Mouse (Mus musculus) liver, adult 2 months (tissue): ENCODE measurements at regions not wholly inside any gene's neighbourhood (a gene's known extent, or its start where the extent isn't known, plus 50 kb on each side); places are given as distances from the start of the nearest gene placed in this dataset.

ENCODE experiments used
- DNase-seq: peaks from one replicate; pipeline ENCODE4 v3.0.0-alpha.2; 2011; ENCODE audit warnings: low read depth, low spot score; ENCODE audit errors: extremely low read depth
- H3K27ac ChIP-seq: fragments of 200-500 bp; replicated peaks from 2 replicates; pipeline ENCODE4 v1.5.1; 2012; ENCODE audit warnings: low read depth, mild to moderate bottlenecking, control low read depth, inconsistent platforms, low read length; ENCODE audit not compliant: insufficient read depth
- H3K27me3 ChIP-seq: fragments of 200-500 bp; 2 replicates; pipeline ENCODE4 v1.6.1; 2012; ENCODE audit warnings: mild to moderate bottlenecking, moderate library complexity, low read length, inconsistent platforms; ENCODE audit not compliant: control insufficient read depth, insufficient read depth
- H3K36me3 ChIP-seq: fragments of 200-500 bp; 2 replicates; pipeline ENCODE4 v1.6.1; 2012; ENCODE audit warnings: low read length, inconsistent platforms; ENCODE audit not compliant: control insufficient read depth, insufficient read depth
- H3K4me1 ChIP-seq: fragments of 200-500 bp; 2 replicates; pipeline ENCODE4 v1.6.1; 2011; ENCODE audit warnings: low read length; ENCODE audit not compliant: control insufficient read depth, insufficient read depth
- H3K4me3 ChIP-seq: fragments of 200-500 bp; 2 replicates; pipeline ENCODE4 v1.5.1; 2011; ENCODE audit warnings: low read depth, mild to moderate bottlenecking, control low read depth, low read length, moderate library complexity; ENCODE audit not compliant: insufficient read depth
- H3K79me2 ChIP-seq: fragments of 200-500 bp; 2 replicates; pipeline ENCODE4 v1.6.1; 2012; ENCODE audit warnings: inconsistent platforms, mild to moderate bottlenecking, low read length, moderate library complexity; ENCODE audit not compliant: control insufficient read depth, insufficient read depth
- H3K9ac ChIP-seq: fragments of 200-500 bp; 2 replicates; pipeline ENCODE4 v1.6.1; 2012; ENCODE audit warnings: low read depth, mild to moderate bottlenecking, control low read depth, inconsistent platforms, low read length
- CTCF ChIP-seq: fragments of 200-500 bp; IDR thresholded peaks from 2 replicates; pipeline ENCODE4 v1.5.1; 2011; ENCODE audit warnings: low read depth, low read length, control low read depth
- POLR2A ChIP-seq: fragments of 200-500 bp; IDR thresholded peaks from 2 replicates; pipeline ENCODE4 v1.6.1; 2011; ENCODE audit warnings: low read length, control low read depth; ENCODE audit not compliant: insufficient read depth; ENCODE audit errors: extremely low read depth
- WGBS: fragments of 180-500 bp; shearing (Covaris S2); methylation state at CpG from one replicate; pipeline ENCODE4 v1.1.7; 2018; 5-methylcytosine and 5-hydroxymethylcytosine counted together

- TF ChIP-seq CTCF = no peak
- TF ChIP-seq POLR2A = no peak
- H3K9ac ChIP-seq = no peak overlapping the region
- H3K4me1 ChIP-seq = no peaks in the 10 kb centered on the region
- no peak for DNase-seq
- no peaks in the 10 kb centered on the region for H3K36me3 ChIP-seq
- 87% methylated on average over 7 of the region's 7 CpGs for WGBS
- H3K27ac ChIP-seq = no peak overlapping the region
- no peaks in the 10 kb centered on the region for H3K27me3 ChIP-seq
- no peak overlapping the region for H3K4me3 ChIP-seq
- H3K79me2 ChIP-seq = no peaks in the 10 kb centered on the region
Measured at GRCm38 (mm10) chr2:124792633-124793036, 275.3 kb upstream of the Slc24a5 start.

DNA sequence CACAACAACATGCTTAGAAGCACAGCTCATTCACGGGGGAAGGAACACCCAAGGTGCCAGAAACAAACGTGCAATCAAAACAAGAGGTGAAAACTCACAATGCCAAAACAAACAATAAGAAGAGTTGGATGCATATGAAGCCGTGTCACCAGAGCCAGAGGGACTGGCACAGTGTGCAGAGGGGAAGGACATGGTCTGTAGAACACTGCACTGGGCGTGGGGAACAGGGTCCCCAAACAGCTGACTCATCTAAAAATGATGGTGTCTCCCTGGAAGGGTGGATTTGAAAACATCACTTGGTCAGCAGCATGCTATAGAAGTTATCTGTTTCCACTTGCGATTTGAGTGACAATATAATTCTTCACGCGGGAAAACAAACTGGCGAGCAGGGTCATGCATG, 256.2 kb upstream of the Slc24a5 start:
- H3K27ac ChIP-seq = no peak overlapping the region
- H3K36me3 ChIP-seq = no peaks in the 10 kb centered on the region
- no peak for DNase-seq
- TF ChIP-seq CTCF (no peak), POLR2A (no peak)
- H3K27me3 ChIP-seq = no peaks in the 10 kb centered on the region
- WGBS = 70% methylated on average over 8 of the region's 8 CpGs
- no peak overlapping the region for H3K4me3 ChIP-seq
- H3K4me1 ChIP-seq = no peaks in the 10 kb centered on the region
- H3K9ac ChIP-seq = no peak overlapping the region
- H3K79me2 ChIP-seq = no peaks in the 10 kb centered on the region

DNA sequence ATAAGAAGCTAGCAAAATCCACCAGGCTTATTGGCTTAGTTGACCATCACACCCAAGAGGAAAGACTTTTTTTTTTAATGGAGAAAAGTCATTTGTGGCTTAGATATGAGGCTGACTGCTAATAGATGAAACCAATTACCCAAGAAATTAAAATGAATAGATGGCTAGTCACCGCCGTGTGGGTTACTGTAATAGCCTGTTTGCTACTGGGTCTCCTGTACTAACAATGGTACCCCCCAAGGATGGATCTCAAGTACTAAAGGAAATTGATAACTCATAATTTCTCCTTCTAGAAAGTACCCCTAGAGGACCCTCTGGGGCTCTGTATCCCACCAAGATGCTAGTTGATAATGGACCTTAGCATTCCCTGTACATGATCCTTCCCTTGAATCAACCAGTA, 251.1 kb upstream of the Slc24a5 start:
- no peaks in the 10 kb centered on the region for H3K4me1 ChIP-seq
- H3K9ac ChIP-seq = no peak overlapping the region
- no peak for DNase-seq
- TF ChIP-seq POLR2A = no peak
- TF ChIP-seq CTCF = no peak
- H3K4me3 ChIP-seq = no peak overlapping the region
- H3K27me3 ChIP-seq = no peaks in the 10 kb centered on the region
- no peak overlapping the region for H3K27ac ChIP-seq
- H3K36me3 ChIP-seq = no peaks in the 10 kb centered on the region
- WGBS = 98% methylated on average over 2 of the region's 2 CpGs
- no peaks in the 10 kb centered on the region for H3K79me2 ChIP-seq

DNA sequence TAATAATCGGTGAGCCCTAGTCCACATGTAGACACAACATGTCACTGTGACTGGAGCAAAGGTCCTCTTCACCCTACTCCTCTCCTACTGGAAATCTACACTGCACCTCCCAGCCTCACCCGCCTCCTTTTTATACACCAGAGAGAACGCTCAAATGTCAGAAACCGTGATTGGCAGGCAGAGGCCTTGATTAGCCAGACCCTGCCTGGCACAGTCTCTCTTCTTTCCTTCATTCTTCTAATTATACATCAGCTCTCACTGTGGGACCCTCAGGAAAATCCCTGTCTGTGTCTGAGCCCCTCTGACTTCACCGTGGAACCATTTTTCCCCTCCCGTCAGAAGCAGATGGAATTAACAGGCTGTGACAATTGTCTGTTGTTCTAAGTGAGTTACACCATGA, 248.1 kb upstream of the Slc24a5 start:
- Histone ChIP-seq H3K79me2 (no peaks in the 10 kb centered on the region), H3K27me3 (no peaks in the 10 kb centered on the region), H3K36me3 (no peaks in the 10 kb centered on the region), H3K9ac (no peak overlapping the region), H3K4me3 (no peak overlapping the region), H3K27ac (no peak overlapping the region), H3K4me1 (no peaks in the 10 kb centered on the region)
- no peak for DNase-seq
- 91% methylated on average over 6 of the region's 6 CpGs for WGBS
- no peak for TF ChIP-seq CTCF
- TF ChIP-seq POLR2A = no peak

DNA sequence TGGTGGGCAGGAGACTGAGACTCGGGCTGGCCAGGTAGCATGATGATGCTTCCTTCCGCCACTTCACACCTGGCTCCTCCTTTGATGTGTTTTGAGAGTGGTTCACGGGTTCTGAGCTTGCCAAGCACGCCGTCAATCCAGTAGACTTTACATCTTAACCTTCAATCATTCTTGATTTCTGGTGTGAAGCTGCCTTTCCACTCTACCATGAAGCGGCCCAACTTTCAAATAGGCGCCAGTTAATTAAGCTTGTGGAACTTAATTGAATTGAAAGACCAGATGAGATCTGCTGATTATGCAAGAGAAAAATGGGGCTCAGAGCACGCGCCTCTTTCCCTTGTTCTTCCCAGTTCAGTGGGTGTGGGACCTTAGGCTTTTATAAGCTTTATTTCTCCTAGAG, 247.1 kb upstream of the Slc24a5 start:
- H3K27ac ChIP-seq = no peak overlapping the region
- H3K9ac ChIP-seq = no peak overlapping the region
- no peak overlapping the region for H3K4me3 ChIP-seq
- DNase-seq = no peak
- H3K4me1 ChIP-seq = no peaks in the 10 kb centered on the region
- no peaks in the 10 kb centered on the region for H3K36me3 ChIP-seq
- TF ChIP-seq CTCF (no peak), POLR2A (no peak)
- H3K27me3 ChIP-seq = no peaks in the 10 kb centered on the region
- WGBS = 93% methylated on average over 9 of the region's 9 CpGs
- no peaks in the 10 kb centered on the region for H3K79me2 ChIP-seq

DNA sequence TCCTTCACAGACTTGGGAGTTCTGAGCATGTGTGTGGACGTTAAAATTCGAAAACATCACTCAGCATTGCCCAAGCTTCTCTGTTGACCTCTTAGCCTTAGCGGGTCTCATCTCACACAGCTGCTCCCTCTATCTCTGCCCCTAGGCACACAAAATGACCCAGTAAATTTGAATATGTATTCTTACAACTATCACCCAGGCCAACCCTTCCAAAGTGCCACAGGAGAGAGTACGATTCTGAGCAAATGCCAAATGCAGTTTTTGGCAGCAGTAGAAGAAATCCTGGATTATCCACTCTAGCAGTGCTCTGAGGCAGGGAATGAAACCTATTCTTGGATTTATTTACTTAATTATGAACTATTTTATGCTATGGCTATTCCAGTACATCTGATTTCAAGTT, 246.6 kb upstream of the Slc24a5 start:
- no peaks in the 10 kb centered on the region for H3K27me3 ChIP-seq
- WGBS = 87% methylated on average over 4 of the region's 4 CpGs
- H3K9ac ChIP-seq = no peak overlapping the region
- H3K4me1 ChIP-seq = no peaks in the 10 kb centered on the region
- no peak overlapping the region for H3K27ac ChIP-seq
- H3K79me2 ChIP-seq = no peaks in the 10 kb centered on the region
- H3K4me3 ChIP-seq = no peak overlapping the region
- TF ChIP-seq POLR2A (no peak), CTCF (no peak)
- DNase-seq = no peak
- H3K36me3 ChIP-seq = no peaks in the 10 kb centered on the region
